Mouse (Mus musculus) CH12.LX (cell line): ENCODE measurements at regions not wholly inside any gene's neighbourhood (a gene's known extent, or its start where the extent isn't known, plus 50 kb on each side); places are given as distances from the start of the nearest gene placed in this dataset.

Source experiments
- DNase-seq: peaks from one replicate; pipeline ENCODE4 v3.0.0-alpha.2; 2013; ENCODE audit errors: extremely low read depth
- H3K27ac ChIP-seq: 2 replicates; pipeline ENCODE4 v1.5.1; 2012; ENCODE audit warnings: low read depth, mild to moderate bottlenecking, control low read depth, moderate library complexity; ENCODE audit not compliant: insufficient read depth
- H3K27me3 ChIP-seq: replicated peaks from 2 replicates; pipeline ENCODE3; 2012; ENCODE audit warnings: inconsistent platforms
- H3K36me3 ChIP-seq, 2 experiments: replicated peaks in 1 of 2; 2 replicates each; pipeline versions ENCODE3 to v1.6.1; 2012; ENCODE audit warnings: inconsistent platforms in 1 of 2, low read length in 1 of 2, mild to moderate bottlenecking in 1 of 2, mixed read lengths in 1 of 2, moderate library complexity in 1 of 2; ENCODE audit not compliant: control insufficient read depth in 1 of 2, insufficient read depth in 1 of 2
- H3K4me1 ChIP-seq, 2 experiments: 2 replicates each; pipeline ENCODE4 v1.6.1; 2012; ENCODE audit warnings: inconsistent platforms in 1 of 2, moderate library complexity in 1 of 2; ENCODE audit not compliant: insufficient read depth in 2 of 2, control insufficient read depth in 1 of 2
- H3K4me2 ChIP-seq: 2 replicates; pipeline ENCODE4 v1.6.1; 2012; ENCODE audit warnings: low read depth, mild to moderate bottlenecking, control low read depth; ENCODE audit not compliant: poor library complexity, insufficient read depth, severe bottlenecking
- H3K4me3 ChIP-seq, 3 experiments: fragments of 150-350 bp in 1 of 3; sonication (generic) in 1 of 3; replicated peaks in 1 of 3; 2 replicates each; pipeline versions ENCODE3 to v1.5.1; 2011 to 2012; ENCODE audit warnings: low read depth in 2 of 3, low read length in 2 of 3, mild to moderate bottlenecking in 2 of 3, moderate library complexity in 2 of 3, control low read depth in 1 of 3, improper control_type of control experiment in 1 of 3, inconsistent platforms in 1 of 3, mixed read lengths in 1 of 3; ENCODE audit not compliant: poor library complexity in 1 of 3
- H3K79me2 ChIP-seq: replicated peaks from 2 replicates; pipeline ENCODE4 v1.6.1; 2012; ENCODE audit warnings: mild to moderate bottlenecking, moderate library complexity; ENCODE audit not compliant: control insufficient read depth, poor library complexity, insufficient read depth, severe bottlenecking; ENCODE audit errors: extremely low read depth
- H3K9ac ChIP-seq: 2 replicates; pipeline ENCODE4 v1.6.1; 2012; ENCODE audit warnings: low read depth, mild to moderate bottlenecking, control low read depth, moderate library complexity; ENCODE audit not compliant: insufficient read depth
- H3K9me3 ChIP-seq: replicated peaks from 2 replicates; pipeline ENCODE3; 2012; ENCODE audit warnings: low read length, inconsistent platforms, mixed read lengths
- CHD1 ChIP-seq: IDR thresholded peaks from 2 replicates; pipeline ENCODE4 v1.6.1; 2012; ENCODE audit warnings: low read depth, low read length, improper control_type of control experiment, inconsistent platforms
- CHD2 ChIP-seq: IDR thresholded peaks from 2 replicates; pipeline ENCODE4 v1.6.1; 2011; ENCODE audit warnings: low read length, improper control_type of control experiment
- CTCF ChIP-seq, 2 experiments: IDR thresholded peaks in 1 of 2; conservative IDR thresholded peaks in 1 of 2; 2 replicates each; pipeline ENCODE4 v1.5.1; 2011 to 2012; ENCODE audit warnings: low read depth in 2 of 2, low read length in 2 of 2, improper control_type of control experiment in 1 of 2, inconsistent platforms in 1 of 2, mild to moderate bottlenecking in 1 of 2, moderate library complexity in 1 of 2
- ELF1 ChIP-seq: IDR thresholded peaks from 2 replicates; pipeline ENCODE4 v1.6.1; 2014; ENCODE audit warnings: low read depth, mild to moderate bottlenecking, inconsistent platforms, low read length, improper control_type of control experiment
- EP300 ChIP-seq: IDR thresholded peaks from 2 replicates; pipeline ENCODE4 v1.6.1; 2011; ENCODE audit warnings: low read length, improper control_type of control experiment
- ETS1 ChIP-seq: conservative IDR thresholded peaks from 2 replicates; pipeline ENCODE4 v1.6.1; 2012; ENCODE audit warnings: low read depth, mild to moderate bottlenecking, inconsistent platforms, low read length, improper control_type of control experiment, moderate library complexity
- GABPA ChIP-seq: IDR thresholded peaks from 2 replicates; pipeline ENCODE4 v1.6.1; 2012; ENCODE audit warnings: low read depth, low read length, improper control_type of control experiment, inconsistent platforms; ENCODE audit not compliant: insufficient replicate concordance
- IRF4 ChIP-seq: IDR thresholded peaks from 2 replicates; pipeline ENCODE4 v1.6.1; 2014; ENCODE audit warnings: low read depth, mild to moderate bottlenecking, inconsistent platforms, low read length, improper control_type of control experiment
- MAFK ChIP-seq: IDR thresholded peaks from 2 replicates; pipeline ENCODE4 v1.6.1; 2011; ENCODE audit warnings: low read length, improper control_type of control experiment; ENCODE audit not compliant: insufficient replicate concordance
- MAZ ChIP-seq: IDR thresholded peaks from 2 replicates; pipeline ENCODE4 v1.6.1; 2012; ENCODE audit warnings: low read depth, mild to moderate bottlenecking, inconsistent platforms, low read length, improper control_type of control experiment, moderate library complexity
- MEF2A ChIP-seq: IDR thresholded peaks from 2 replicates; pipeline ENCODE4 v1.6.1; 2014; ENCODE audit warnings: low read depth, mild to moderate bottlenecking, inconsistent platforms, low read length, improper control_type of control experiment, borderline replicate concordance
- MYC ChIP-seq: IDR thresholded peaks from 2 replicates; pipeline ENCODE4 v1.6.1; 2011; ENCODE audit warnings: low read depth, mild to moderate bottlenecking, improper control_type of control experiment, low read length
- PAX5 ChIP-seq: IDR thresholded peaks from 2 replicates; pipeline ENCODE4 v1.6.1; 2012; ENCODE audit warnings: low read length, inconsistent platforms, mixed read lengths
- POLR2AphosphoS2 ChIP-seq: IDR thresholded peaks from 2 replicates; pipeline ENCODE4 v1.6.1; 2011; ENCODE audit warnings: low read depth, low read length, improper control_type of control experiment
- RCOR1 ChIP-seq: conservative IDR thresholded peaks from 2 replicates; pipeline ENCODE4 v1.6.1; 2012; ENCODE audit warnings: low read depth, mild to moderate bottlenecking, inconsistent platforms, low read length, improper control_type of control experiment
- SMC3 ChIP-seq: IDR thresholded peaks from 2 replicates; pipeline ENCODE4 v1.6.1; 2011; ENCODE audit warnings: low read depth, low read length, improper control_type of control experiment
- TBP ChIP-seq: conservative IDR thresholded peaks from 2 replicates; pipeline ENCODE4 v1.6.1; 2011; ENCODE audit warnings: low read depth, low read length, improper control_type of control experiment
- TCF12 ChIP-seq: IDR thresholded peaks from 2 replicates; pipeline ENCODE4 v1.6.1; 2014; ENCODE audit warnings: low read depth, mild to moderate bottlenecking, inconsistent platforms, low read length, improper control_type of control experiment
- UBTF ChIP-seq: IDR thresholded peaks from 2 replicates; pipeline ENCODE4 v1.6.1; 2012; ENCODE audit warnings: low read depth, mild to moderate bottlenecking, inconsistent platforms, low read length, improper control_type of control experiment, moderate library complexity
- ZC3H11A ChIP-seq: IDR thresholded peaks from 2 replicates; pipeline ENCODE4 v1.6.1; 2012; ENCODE audit warnings: low read depth, mild to moderate bottlenecking, inconsistent platforms, low read length, improper control_type of control experiment
- ZMIZ1 ChIP-seq: IDR thresholded peaks from 2 replicates; pipeline ENCODE4 v1.6.1; 2012; ENCODE audit warnings: low read depth, mild to moderate bottlenecking, inconsistent platforms, low read length, improper control_type of control experiment
- dilution Hi-C: fragments of 300-500 bp; cut with MboI; formaldehyde crosslinking; loops from 2 replicates; pipeline ENCODE4 v1.14.3; 2020; ENCODE audit warnings: low sequenced_read_pairs; ENCODE audit not compliant: extremely low pct_unique_long_range_greater_than_20kb, extremely low pct_ligation_motif_present
- in situ Hi-C: fragments of 300-500 bp; cut with MboI; formaldehyde crosslinking; loops from 3 replicates; pipeline ENCODE4 v1.14.3; 2019; ENCODE audit warnings: low sequenced_read_pairs, low pct_ligation_motif_present, low pct_unique_long_range_greater_than_20kb, mixed read lengths

GRCm38 (mm10) chr11:63707093-63707492 lies 215.0 kb downstream of the Hs3st3b1 start:
- dilution Hi-C loops (no loop called here), in situ Hi-C loops (no loop called here)
- no peak overlapping the region for H3K9ac ChIP-seq
- no peak overlapping the region for H3K4me3 ChIP-seq
- no peak for TF ChIP-seq ETS1
- no peak for TF ChIP-seq MAZ
- TF ChIP-seq MYC: no peak
- no peak for TF ChIP-seq MAFK
- TF ChIP-seq RCOR1: no peak
- TF ChIP-seq CHD1: no peak
- no peak for TF ChIP-seq ZC3H11A
- TF ChIP-seq TBP: no peak
- no peak for TF ChIP-seq POLR2AphosphoS2
- TF ChIP-seq GABPA: no peak
- no peak for TF ChIP-seq SMC3
- TF ChIP-seq PAX5: no peak
- TF ChIP-seq TCF12: no peak
- TF ChIP-seq ZMIZ1: no peak
- no peak for TF ChIP-seq MEF2A
- no peak for TF ChIP-seq ELF1
- no peak for TF ChIP-seq CTCF (conservative IDR thresholded peaks at IDR 0.05 in 1 of 2, IDR thresholded peaks at IDR 0.05 in 1 of 2; ENCODE audit: low read depth in 2 of 2, low read length in 2 of 2)
- no peak overlapping the region for H3K27ac ChIP-seq
- DNase-seq: no peak
- H3K27me3 ChIP-seq: no peaks in the 10 kb centered on the region
- H3K36me3 ChIP-seq: no peaks in the 10 kb centered on the region
- H3K4me2 ChIP-seq: no peak overlapping the region
- no peaks in the 10 kb centered on the region for H3K4me1 ChIP-seq
- no peaks in the 10 kb centered on the region for H3K79me2 ChIP-seq
- no peaks in the 10 kb centered on the region for H3K9me3 ChIP-seq

GRCm38 (mm10) chr11:63708412-63708811 lies 213.7 kb downstream of the Hs3st3b1 start:
- H3K4me1 ChIP-seq: no peaks in the 10 kb centered on the region
- H3K27ac ChIP-seq: no peak overlapping the region
- H3K9ac ChIP-seq: no peak overlapping the region
- H3K27me3 ChIP-seq: no peaks in the 10 kb centered on the region
- no peaks in the 10 kb centered on the region for H3K36me3 ChIP-seq
- no peaks in the 10 kb centered on the region for H3K9me3 ChIP-seq
- dilution Hi-C loops: no loop called here
- TF ChIP-seq UBTF: no peak
- TF ChIP-seq CHD2: no peak
- TF ChIP-seq IRF4: no peak
- no peak for TF ChIP-seq SMC3
- TF ChIP-seq ZMIZ1: no peak
- TF ChIP-seq CTCF (conservative IDR thresholded peaks at IDR 0.05 in 1 of 2, IDR thresholded peaks at IDR 0.05 in 1 of 2; ENCODE audit: low read depth in 2 of 2, low read length in 2 of 2): no peak
- no peak for TF ChIP-seq EP300
- TF ChIP-seq ETS1: no peak
- TF ChIP-seq ZC3H11A: no peak
- DNase-seq: no peak
- in situ Hi-C loops: no loop called here
- H3K4me2 ChIP-seq: no peak overlapping the region
- no peak overlapping the region for H3K4me3 ChIP-seq
- H3K79me2 ChIP-seq: no peaks in the 10 kb centered on the region
